Mouse (Mus musculus) mouse embryonic stem cell (cell line): ENCODE results near the gene Skint6.

ENCODE experiments used
- in situ Hi-C, 2 experiments: fragments of 300-500 bp; cut with MboI; formaldehyde crosslinking; loops; 1 replicate in 1 of 2; 3 replicates in 1 of 2; pipeline ENCODE4 v1.14.3; 2019 to 2020; ENCODE audit warnings: low sequenced_read_pairs in 2 of 2, low pct_unique_long_range_greater_than_20kb in 1 of 2, mixed read lengths in 1 of 2; ENCODE audit not compliant: unreplicated experiment in 1 of 2

The Skint6 gene

GRCm38 (mm10) chr4:113286873-113287272 is at the start of gene Skint6:
TSS of gene Skint6 (minus strand) at chr4:113286973.
- in situ Hi-C loops, result loop anchor here in 1 of 2 experiments (25.0 kb wide), 1 partner anchor 725 kb away; no protein-coding TSS in a partner anchor

GRCm38 (mm10) chr4:113320911-113321310 is 34.1 kb upstream of the Skint6 start:
- in situ Hi-C loops, result loop anchor here (10.0 to 25.0 kb wide), 3 partner anchors 741 to 816 kb away; no protein-coding TSS in a partner anchor

GRCm38 (mm10) chr4:113301773-113302473 is 15.2 kb upstream of the Skint6 start:
- in situ Hi-C loops, result loop anchor here in 1 of 2 experiments (25.0 kb wide), 2 partner anchors 760 to 835 kb away; no protein-coding TSS in a partner anchor

GRCm38 (mm10) chr4:113263363-113264060 is 23.3 kb downstream of the Skint6 start:
- in situ Hi-C loops, result no loop called here

GRCm38 (mm10) chr4:113245808-113246207 is 41.0 kb downstream of the Skint6 start:
- in situ Hi-C loops, result no loop called here

GRCm38 (mm10) chr4:113067621-113068020 is 219.2 kb downstream of the Skint6 start:
- in situ Hi-C loops, result no loop called here

- in situ Hi-C loops, result loop anchor here in 1 of 2 experiments (10.0 kb wide), 1 partner anchor 706 kb away; no protein-coding TSS in a partner anchor
Measured at GRCm38 (mm10) chr4:112979160-112979559, 307.6 kb downstream of the Skint6 start.

- in situ Hi-C loops, result loop anchor here (10.0 to 25.0 kb wide), 2 partner anchors 664 to 1522 kb away; no protein-coding TSS in a partner anchor
Measured at GRCm38 (mm10) chr4:112790646-112791045, 496.1 kb downstream of the Skint6 start.

GRCm38 (mm10) chr4:112774766-112775165 is 512.0 kb downstream of the Skint6 start, which contains the start of gene Skint10:
TSS of gene Skint10 (minus strand) at chr4:112774866.
- in situ Hi-C loops, result loop anchor here in 1 of 2 experiments (25.0 kb wide), 1 partner anchor 1538 kb away; no protein-coding TSS in a partner anchor
